Mouse (Mus musculus): ENCODE measurements at regions not wholly inside any gene's neighbourhood (a gene's known extent, or its start where the extent isn't known, plus 50 kb on each side); places are given as distances from the start of the nearest gene placed in this dataset.

DNA sequence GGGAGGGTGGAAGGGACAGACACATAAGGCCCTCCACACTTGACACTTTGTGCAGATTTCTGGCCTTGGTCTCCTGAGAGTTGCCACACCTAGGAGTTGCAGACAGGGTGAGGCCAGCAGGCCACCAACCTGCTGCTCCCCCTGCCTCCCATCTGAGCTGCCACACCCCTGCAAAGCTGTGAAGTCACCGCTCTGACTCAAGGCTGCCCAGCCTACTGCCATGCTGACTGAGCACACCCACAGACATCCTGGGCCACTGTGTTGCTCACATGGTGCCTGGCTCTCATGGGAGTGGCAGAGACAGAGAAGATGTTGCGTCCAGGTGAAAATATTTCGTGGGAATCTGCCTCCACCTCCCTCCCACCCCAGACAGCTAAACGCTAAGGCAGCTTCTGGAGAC lies 150.3 kb downstream of the Tfap2c start:
- no peak for DNase-seq (ENCODE audit: inconsistent ontology term)

GRCm38 (mm10) chr2:172710641-172711040 lies 161.2 kb downstream of the Tfap2c start:
- DNase-seq (ENCODE audit: inconsistent ontology term), result no peak

- peak; percentile 14 for DNase-seq (ENCODE audit: inconsistent ontology term)
Measured at GRCm38 (mm10) chr2:172726701-172727100, 177.3 kb downstream of the Tfap2c start.

- peak; percentile 1 for DNase-seq (ENCODE audit: inconsistent ontology term)
Measured at GRCm38 (mm10) chr2:172727576-172727975, 178.2 kb downstream of the Tfap2c start.

DNA sequence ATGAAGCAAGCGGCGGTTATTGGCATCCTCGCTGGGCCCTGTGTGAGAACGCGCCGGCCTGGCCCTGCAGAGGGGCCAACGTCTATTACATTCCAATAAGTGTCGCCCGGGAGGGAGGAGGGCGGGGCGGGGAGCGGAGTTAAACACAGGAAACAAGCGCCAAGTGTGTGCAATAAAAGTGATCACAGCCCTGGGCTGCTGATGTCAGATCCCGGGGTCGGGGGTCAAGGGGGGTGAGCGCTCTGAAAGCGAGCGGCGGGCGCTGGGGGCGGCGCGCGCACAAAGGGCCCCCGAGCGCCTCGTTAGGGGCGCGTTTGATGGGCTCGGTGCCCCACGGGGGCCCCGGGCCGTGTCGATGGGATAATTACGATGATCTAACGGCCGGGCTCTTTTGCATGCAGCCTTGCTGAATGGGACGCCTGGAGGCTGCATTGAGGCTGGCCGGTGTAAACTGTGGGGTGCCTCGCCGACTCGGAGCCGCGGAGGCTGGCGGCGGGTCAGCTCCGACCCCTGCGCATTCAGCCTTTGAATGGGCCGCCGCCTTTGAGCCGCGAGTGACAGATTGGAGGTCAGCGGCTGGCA lies 178.9 kb downstream of the Tfap2c start:
- peak; percentile 83 for DNase-seq (ENCODE audit: inconsistent ontology term)

- no peak for DNase-seq (ENCODE audit: inconsistent ontology term)
Measured at GRCm38 (mm10) chr2:172729151-172729550, 179.8 kb downstream of the Tfap2c start.

DNA sequence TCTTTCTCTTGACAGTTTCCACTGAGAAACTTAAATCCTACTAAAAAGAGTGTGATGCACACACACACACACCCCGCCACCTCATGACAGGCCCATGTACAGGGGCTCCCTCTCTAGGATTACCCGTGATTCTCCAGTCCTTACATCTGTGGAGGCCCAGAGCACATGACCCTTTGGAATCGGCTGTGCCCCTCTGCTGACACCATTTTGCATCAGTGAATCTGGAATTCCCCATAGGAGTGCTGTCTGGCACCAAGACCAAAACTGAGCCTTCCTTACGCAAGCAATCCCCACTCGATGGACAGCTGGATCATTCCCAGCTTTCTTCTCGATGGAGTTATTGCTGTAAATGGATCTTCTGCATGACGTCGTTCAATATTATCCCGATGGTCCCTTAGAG lies 180.3 kb downstream of the Tfap2c start:
- no peak for DNase-seq (ENCODE audit: inconsistent ontology term)

DNA sequence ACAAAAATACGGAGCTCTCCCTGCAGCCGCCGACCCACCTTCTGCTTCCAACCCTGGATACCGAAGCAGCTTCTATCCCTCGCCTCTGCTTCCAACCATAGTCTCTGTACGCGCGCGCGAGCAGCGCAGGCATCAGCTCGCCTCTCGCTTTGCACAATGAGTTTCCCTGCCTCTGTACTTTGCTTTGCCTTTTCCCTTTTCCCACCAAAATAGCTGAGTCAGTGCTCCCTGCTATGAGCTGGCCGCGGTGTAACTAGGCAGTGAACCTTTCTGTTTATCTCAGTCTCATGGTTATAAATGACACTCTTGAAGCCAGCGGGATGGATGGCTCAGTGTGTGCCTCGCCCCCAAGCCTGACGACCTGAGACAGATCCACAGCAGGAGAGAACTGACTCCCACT lies 182.0 kb downstream of the Tfap2c start:
- DNase-seq (ENCODE audit: inconsistent ontology term), result peak; percentile 55

DNA sequence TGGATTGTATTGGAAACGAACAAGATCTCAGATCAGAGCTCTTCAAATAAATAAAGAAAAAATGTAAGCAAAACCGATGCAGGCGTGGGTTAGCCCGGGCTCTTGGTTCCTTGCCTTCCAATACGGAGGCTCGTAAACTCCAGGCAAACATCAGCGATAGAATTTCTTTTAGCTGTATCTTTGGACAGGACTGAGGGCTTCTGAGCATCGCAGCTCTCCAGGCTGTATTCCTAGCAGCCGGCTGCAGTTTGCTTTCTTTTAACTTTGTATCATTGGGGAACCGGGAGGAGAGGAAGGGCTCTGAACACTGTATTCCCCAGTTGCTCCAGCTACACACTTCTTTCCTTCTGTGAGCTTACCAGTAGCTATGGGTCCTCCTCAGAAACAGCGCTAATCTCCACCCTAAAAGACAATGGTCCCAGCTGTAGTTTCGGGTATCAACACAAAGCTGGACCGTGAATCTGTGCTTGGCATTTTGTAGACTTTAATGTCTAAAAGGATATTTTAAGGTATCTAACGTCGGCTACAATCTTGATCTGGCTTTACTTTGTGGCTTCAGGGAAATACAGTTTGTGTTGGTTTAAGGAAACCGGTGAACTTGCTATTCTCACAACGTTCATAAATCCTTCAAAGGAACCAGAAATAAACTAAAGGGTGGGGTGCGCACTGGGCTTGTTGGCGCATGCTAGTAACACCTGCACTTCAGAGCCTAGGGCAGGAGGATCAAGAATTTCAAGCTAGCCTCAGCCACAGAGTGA lies 183.2 kb downstream of the Tfap2c start:
- DNase-seq (ENCODE audit: inconsistent ontology term), result peak; percentile 6

- DNase-seq (ENCODE audit: inconsistent ontology term), result no peak
Measured at GRCm38 (mm10) chr2:172733403-172733995, 184.1 kb downstream of the Tfap2c start.

DNA sequence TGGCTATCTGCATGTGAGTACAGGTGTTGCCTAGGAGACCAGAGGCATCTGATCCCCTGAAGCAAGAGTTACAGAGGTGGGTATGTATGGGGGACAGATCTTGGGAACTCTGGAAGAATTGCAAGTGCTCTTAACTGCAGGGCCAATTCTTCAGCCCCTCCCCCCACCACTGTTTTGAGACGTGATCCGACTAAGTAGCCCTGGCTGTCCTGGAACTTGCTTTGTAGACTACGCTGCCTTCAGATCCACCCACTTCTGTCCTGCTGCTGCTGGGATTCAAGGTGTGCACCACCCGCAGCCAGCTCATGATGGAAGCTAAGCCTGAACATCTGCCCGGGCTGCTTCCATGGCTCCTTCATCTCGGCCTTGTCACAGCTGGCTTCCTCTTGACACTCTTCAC lies 186.2 kb downstream of the Tfap2c start:
- no peak for DNase-seq (ENCODE audit: inconsistent ontology term)

GRCm38 (mm10) chr2:172739041-172739491 lies 189.7 kb downstream of the Tfap2c start:
- DNase-seq (ENCODE audit: inconsistent ontology term), result no peak

GRCm38 (mm10) chr2:172739529-172739928 lies 190.1 kb downstream of the Tfap2c start:
- DNase-seq (ENCODE audit: inconsistent ontology term), result no peak

DNA sequence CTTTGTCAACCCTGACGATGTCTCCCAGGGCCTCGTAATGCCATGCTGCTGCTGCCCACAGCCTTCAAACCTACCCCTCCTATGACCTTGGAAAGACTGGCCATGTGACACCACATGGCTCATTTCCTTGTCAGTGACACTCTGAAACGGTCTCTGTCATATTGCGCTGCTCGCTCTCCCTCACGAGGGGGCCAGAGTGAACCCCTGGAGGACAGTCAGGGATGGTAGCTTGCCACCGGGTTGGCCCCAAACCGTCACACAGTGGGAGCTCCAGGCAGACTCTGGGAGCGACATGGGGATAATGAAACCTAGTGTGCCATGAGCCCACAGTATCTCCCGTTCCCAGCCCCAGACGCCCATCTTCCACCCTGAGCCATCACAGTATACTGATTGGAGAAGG lies 188.8 kb downstream of the Bmp7 start:
- DNase-seq (ENCODE audit: inconsistent ontology term), result no peak

DNA sequence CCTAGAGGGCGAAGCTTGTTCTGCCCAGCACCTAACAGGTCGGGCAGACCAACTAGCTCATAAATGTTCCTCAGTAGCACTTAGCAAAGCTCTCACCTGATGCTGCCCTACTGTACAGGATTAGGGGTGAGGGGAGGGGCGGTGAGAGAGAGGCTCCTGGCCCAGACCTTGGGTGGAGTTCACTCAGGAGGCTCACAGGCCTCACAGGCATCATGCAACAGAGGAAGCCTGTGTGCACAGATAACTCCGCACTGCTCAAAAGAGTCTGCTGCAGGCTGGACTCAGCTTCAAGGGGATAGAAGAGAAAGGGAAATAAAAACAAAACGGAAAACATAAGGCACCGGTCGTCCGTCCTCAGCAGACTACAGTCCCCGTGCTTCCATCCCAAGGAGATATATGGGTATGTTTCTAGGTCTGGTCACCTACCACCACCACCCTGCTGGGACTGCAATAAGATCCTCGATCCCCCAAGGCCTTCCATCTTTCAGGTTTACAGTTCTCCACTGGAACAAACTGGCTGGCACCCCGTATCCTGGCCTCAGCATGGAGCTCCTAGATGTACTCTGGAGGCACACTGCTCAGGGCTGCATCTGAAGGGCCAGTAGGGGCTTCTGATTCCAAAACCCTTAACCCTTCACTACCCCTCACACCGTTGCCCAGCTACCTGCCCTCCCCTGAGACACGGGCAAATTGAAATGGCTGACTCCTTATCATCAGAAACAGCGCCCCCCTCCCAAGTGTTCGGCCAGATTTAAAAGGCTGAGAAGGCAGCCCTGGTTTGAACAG lies 184.2 kb downstream of the Bmp7 start:
- DNase-seq (ENCODE audit: inconsistent ontology term), result no peak

DNA sequence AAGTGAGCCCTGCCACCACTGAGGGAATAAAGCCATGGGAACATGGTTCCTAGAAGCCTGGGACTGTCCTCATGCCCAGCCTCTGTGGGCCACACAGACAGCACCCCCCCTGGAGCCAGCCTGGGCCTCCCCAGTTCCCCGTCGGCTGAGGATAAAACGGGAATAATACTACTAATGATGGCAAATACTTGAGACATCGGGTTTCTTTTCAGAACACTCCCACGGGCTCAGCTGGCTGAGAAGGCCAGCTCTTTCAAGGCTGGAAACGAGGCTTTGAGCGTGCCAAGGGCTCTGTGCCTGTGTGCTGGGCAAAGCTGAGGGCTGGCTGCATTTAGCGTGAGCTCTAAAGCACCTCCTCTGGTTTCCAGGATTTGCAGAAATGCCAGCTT lies 183.7 kb downstream of the Bmp7 start:
- DNase-seq (ENCODE audit: inconsistent ontology term), result peak; percentile 24

DNA sequence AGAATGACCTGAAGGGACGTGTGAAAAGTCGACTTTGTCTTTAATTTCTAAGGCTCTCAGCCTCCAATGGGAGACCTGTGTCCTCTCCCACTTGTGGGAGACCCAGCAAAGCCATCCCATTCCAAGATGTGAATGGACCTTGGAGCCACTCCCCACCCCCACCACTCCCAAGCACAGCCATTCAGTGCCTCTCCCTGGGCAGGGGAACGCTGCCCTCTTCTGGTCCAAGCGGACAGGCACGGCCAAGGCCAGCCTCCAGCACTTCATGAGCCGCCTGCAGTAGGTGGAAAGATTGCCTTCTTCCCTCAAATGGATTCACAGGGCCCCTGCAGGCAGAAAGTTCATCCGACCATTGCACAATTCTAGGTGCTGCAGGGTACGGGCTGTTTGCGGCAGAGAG lies 181.6 kb downstream of the Bmp7 start:
- DNase-seq (ENCODE audit: inconsistent ontology term), result peak; percentile 72

- no peak for DNase-seq (ENCODE audit: inconsistent ontology term)
Measured at GRCm38 (mm10) chr2:172765260-172765659, 174.9 kb downstream of the Bmp7 start.

DNA sequence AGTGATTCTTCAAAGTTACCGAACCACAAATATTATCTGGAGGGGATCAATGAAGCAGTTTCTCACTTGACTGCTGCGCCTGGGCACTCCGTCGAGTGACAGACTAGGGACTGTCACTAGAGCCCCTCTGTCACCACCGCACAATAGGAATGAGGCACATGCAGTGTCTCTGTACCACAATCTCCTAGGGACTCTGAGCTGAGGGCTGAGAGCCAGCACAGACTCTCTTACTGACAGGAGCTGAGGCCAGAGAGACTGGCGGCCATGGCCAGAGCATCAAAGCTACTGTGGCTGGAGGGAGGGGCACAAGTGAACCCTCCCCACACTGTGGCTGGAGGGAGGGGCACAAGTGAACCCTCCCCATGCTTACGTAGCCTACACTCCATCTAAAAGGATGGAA lies 173.7 kb downstream of the Bmp7 start:
- DNase-seq (ENCODE audit: inconsistent ontology term), result no peak

- DNase-seq (ENCODE audit: inconsistent ontology term), result no peak
Measured at GRCm38 (mm10) chr2:172768756-172769155, 171.4 kb downstream of the Bmp7 start.

- no peak for DNase-seq (ENCODE audit: inconsistent ontology term)
Measured at GRCm38 (mm10) chr2:172770061-172770460, 170.1 kb downstream of the Bmp7 start.

DNA sequence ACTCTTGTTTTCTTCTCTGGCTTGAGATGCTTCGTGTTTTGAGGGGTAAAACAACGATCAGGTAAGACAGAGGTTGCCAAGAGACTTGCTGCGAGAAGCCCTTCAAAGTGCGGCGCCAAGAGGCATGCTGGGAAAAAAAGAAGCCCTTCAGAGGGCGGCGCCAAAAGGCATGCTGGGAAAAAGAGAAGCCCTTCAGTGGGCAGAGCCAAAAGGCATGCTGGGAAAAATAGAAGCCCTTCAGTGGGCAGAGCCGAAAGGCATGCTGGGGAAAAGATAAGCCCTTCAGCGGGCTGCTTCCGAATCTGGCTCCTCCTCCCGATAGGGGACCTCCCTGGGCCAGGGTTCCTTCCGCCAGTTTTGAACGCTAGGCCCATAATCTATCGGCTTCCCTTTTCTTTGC lies 169.5 kb downstream of the Bmp7 start:
- no peak for DNase-seq (ENCODE audit: inconsistent ontology term)
